Mouse (Mus musculus) hindbrain, embryonic 11.5 days (tissue): ENCODE data around the gene Tmem229b. TPM values are rescaled to one million over a fixed set of nuclear protein-coding genes. Genes with fewer than 3 reads are reported as not detected.
"Not testable (repeated sequence)": the region's sequence is repeated elsewhere in the genome, so short reads cannot be mapped to it uniquely, and the experiment has no call there.

Experiments
- ATAC-seq: fragments of 200-750 bp; cut with Nextera tagmentation; 2 replicates; pipeline ENCODE4 v1.8.0; 2017; ENCODE audit warnings: mild to moderate bottlenecking, moderate TSS enrichment, moderate library complexity; ENCODE audit not compliant: low FRiP score
- DNase-seq: peaks from one replicate; pipeline ENCODE4 v3.0.0-alpha.2; 2015; ENCODE audit warnings: low spot score
- H3K27ac ChIP-seq: fragments of 300-500 bp; sonication (generic); 2 replicates; pipeline ENCODE4 v1.5.1; 2014; ENCODE audit warnings: mild to moderate bottlenecking, low read depth, low read length
- H3K27me3 ChIP-seq: fragments of 300-500 bp; sonication (generic); 2 replicates; pipeline ENCODE4 v1.6.1; 2014; ENCODE audit warnings: mild to moderate bottlenecking, low read length, moderate library complexity, mixed read lengths; ENCODE audit not compliant: control insufficient read depth, insufficient read depth
- H3K36me3 ChIP-seq: fragments of 300-500 bp; sonication (generic); 2 replicates; pipeline ENCODE4 v1.6.1; 2014; ENCODE audit warnings: mild to moderate bottlenecking, low read length, moderate library complexity, mixed read lengths; ENCODE audit not compliant: control insufficient read depth, insufficient read depth
- H3K4me1 ChIP-seq: fragments of 300-500 bp; sonication (generic); replicated peaks from 2 replicates; pipeline ENCODE4 v1.6.1; 2014; ENCODE audit warnings: low read length, mixed read lengths; ENCODE audit not compliant: control insufficient read depth, insufficient read depth
- H3K4me2 ChIP-seq: fragments of 300-500 bp; sonication (generic); replicated peaks from 2 replicates; pipeline ENCODE4 v1.6.1; 2014; ENCODE audit warnings: mild to moderate bottlenecking, low read depth, low read length
- H3K4me3 ChIP-seq: fragments of 300-500 bp; sonication (generic); 2 replicates; pipeline ENCODE4 v1.5.1; 2014; ENCODE audit warnings: low read depth, low read length
- H3K9ac ChIP-seq: fragments of 300-500 bp; sonication (generic); 2 replicates; pipeline ENCODE4 v1.6.1; 2014; ENCODE audit warnings: low read depth, low read length
- H3K9me3 ChIP-seq: fragments of 300-500 bp; sonication (generic); 2 replicates; pipeline ENCODE4 v1.6.1; 2016; ENCODE audit warnings: low read length; ENCODE audit not compliant: control insufficient read depth
- WGBS: fragments of 180-500 bp; shearing (Covaris S2); extraction: QIAGEN DNeasy Blood & Tissue Kit; methylation state at CpG from one replicate; pipeline ENCODE4 v1.1.7; 2014; 5-methylcytosine and 5-hydroxymethylcytosine counted together
- polyA plus RNA-seq: library from polyadenylated mRNA; unstranded; fragments of >200 nt; fragmentation: Nextera tagmentation; extraction: Ambion mirVana; gene quantifications from 2 replicates; pipeline ENCODE4 v1.2.1, GENCODE M21; 2014

The Tmem229b gene
- polyA plus RNA-seq, 1 experiment from 2014 or later, result 7.5 TPM

- H3K9me3 ChIP-seq, result no peaks in the 10 kb centered on the region
- 90% methylated on average over 4 of the region's 4 CpGs for WGBS
- H3K27me3 ChIP-seq, result no peaks in the 10 kb centered on the region
- no peak for DNase-seq
- H3K27ac ChIP-seq, result no peak overlapping the region
- ATAC-seq, result no peak
- no peak overlapping the region for H3K4me3 ChIP-seq
- H3K9ac ChIP-seq, result no peak overlapping the region
- H3K4me1 ChIP-seq, result no peaks in the 10 kb centered on the region
- H3K4me2 ChIP-seq, result no peak overlapping the region
- no peaks in the 10 kb centered on the region for H3K36me3 ChIP-seq
Observed at GRCm38 (mm10) chr12:78977552-78977951, 29.9 kb downstream of the Tmem229b start.

GRCm38 (mm10) chr12:78977078-78977477 lies 30.3 kb downstream of the Tmem229b start:
- Histone ChIP-seq H3K4me3 (no peak overlapping the region), H3K27me3 (no peaks in the 10 kb centered on the region), H3K9ac (no peak overlapping the region), H3K4me2 (no peak overlapping the region), H3K27ac (no peak overlapping the region), H3K36me3 (no peaks in the 10 kb centered on the region), H3K9me3 (no peaks in the 10 kb centered on the region), H3K4me1 (no peaks in the 10 kb centered on the region)
- WGBS, result 83% methylated on average over 4 of the region's 4 CpGs
- no peak for ATAC-seq
- no peak for DNase-seq

- 87% methylated on average over 4 of the region's 4 CpGs for WGBS
- Histone ChIP-seq H3K4me3 (no peak overlapping the region), H3K9me3 (no peaks in the 10 kb centered on the region), H3K36me3 (no peaks in the 10 kb centered on the region), H3K4me1 (no peaks in the 10 kb centered on the region), H3K9ac (no peak overlapping the region), H3K27me3 (no peaks in the 10 kb centered on the region), H3K27ac (no peak overlapping the region), H3K4me2 (no peak overlapping the region)
- ATAC-seq (no peak), DNase-seq (no peak)
Observed at GRCm38 (mm10) chr12:78975836-78976235, 31.6 kb downstream of the Tmem229b start.

GRCm38 (mm10) chr12:78974767-78975166 lies 32.7 kb downstream of the Tmem229b start:
- DNase-seq (no peak), ATAC-seq (no peak)
- 96% methylated on average over 5 of the region's 5 CpGs for WGBS
- Histone ChIP-seq H3K27me3 (no peaks in the 10 kb centered on the region), H3K9ac (no peak overlapping the region), H3K4me1 (no peaks in the 10 kb centered on the region), H3K27ac (no peak overlapping the region), H3K4me3 (no peak overlapping the region), H3K9me3 (no peaks in the 10 kb centered on the region), H3K4me2 (no peak overlapping the region), H3K36me3 (no peaks in the 10 kb centered on the region)

- WGBS, result 74% methylated on average over 2 of the region's 2 CpGs
- Histone ChIP-seq H3K4me1 (no peaks in the 10 kb centered on the region), H3K9ac (no peak overlapping the region), H3K4me3 (no peak overlapping the region), H3K9me3 (no peaks in the 10 kb centered on the region), H3K27ac (no peak overlapping the region), H3K4me2 (no peak overlapping the region), H3K27me3 (no peaks in the 10 kb centered on the region), H3K36me3 (no peaks in the 10 kb centered on the region)
- DNase-seq (no peak), ATAC-seq (no peak)
Observed at GRCm38 (mm10) chr12:78973779-78974178, 33.6 kb downstream of the Tmem229b start.

- ATAC-seq (no peak), DNase-seq (no peak)
- H3K9ac ChIP-seq, result no peak overlapping the region
- 59% methylated on average over 2 of the region's 2 CpGs for WGBS
- H3K27ac ChIP-seq, result no peak overlapping the region
- H3K27me3 ChIP-seq, result no peaks in the 10 kb centered on the region
- H3K9me3 ChIP-seq, result no peaks in the 10 kb centered on the region
- H3K4me2 ChIP-seq, result no peak overlapping the region
- no peak overlapping the region for H3K4me3 ChIP-seq
- H3K36me3 ChIP-seq, result no peaks in the 10 kb centered on the region
- no peaks in the 10 kb centered on the region for H3K4me1 ChIP-seq
Observed at GRCm38 (mm10) chr12:78971649-78972048, 35.8 kb downstream of the Tmem229b start.

GRCm38 (mm10) chr12:78970725-78971124 lies 36.7 kb downstream of the Tmem229b start:
- H3K4me2 ChIP-seq, result no peak overlapping the region
- no peak for ATAC-seq
- H3K4me1 ChIP-seq, result no peaks in the 10 kb centered on the region
- H3K27ac ChIP-seq, result no peak overlapping the region
- no peaks in the 10 kb centered on the region for H3K9me3 ChIP-seq
- H3K4me3 ChIP-seq, result no peak overlapping the region
- no peaks in the 10 kb centered on the region for H3K27me3 ChIP-seq
- 88% methylated on average over 7 of the region's 7 CpGs for WGBS
- DNase-seq, result no peak
- H3K9ac ChIP-seq, result no peak overlapping the region
- H3K36me3 ChIP-seq, result no peaks in the 10 kb centered on the region

- H3K9me3 ChIP-seq, H3K4me1 ChIP-seq, H3K27ac ChIP-seq, DNase-seq, ATAC-seq, H3K4me2 ChIP-seq, H3K36me3 ChIP-seq, H3K9ac ChIP-seq, H3K27me3 ChIP-seq, H3K4me3 ChIP-seq: not testable (repeated sequence)
- WGBS, result 90% methylated on average over 11 of the region's 11 CpGs
Observed at GRCm38 (mm10) chr12:78964496-78964895, 42.9 kb downstream of the Tmem229b start.

GRCm38 (mm10) chr12:78956405-78956804 lies 51.0 kb downstream of the Tmem229b start:
- no peaks in the 10 kb centered on the region for H3K27me3 ChIP-seq
- H3K4me1 ChIP-seq, result no peaks in the 10 kb centered on the region
- no peak for ATAC-seq
- H3K4me3 ChIP-seq, result no peak overlapping the region
- 82% methylated on average over 4 of the region's 4 CpGs for WGBS
- no peak overlapping the region for H3K27ac ChIP-seq
- H3K4me2 ChIP-seq, result no peak overlapping the region
- H3K9me3 ChIP-seq, result 0 out of 2 replicates have a peak, but pooled peaks cover 4% of the 10 kb centered on the region
- no peaks in the 10 kb centered on the region for H3K36me3 ChIP-seq
- DNase-seq, result no peak
- no peak overlapping the region for H3K9ac ChIP-seq
